17 mouse cellular contexts compared by ENCODE assay signal in genomic region chr6:90772120-90772519, GRCm38 (mm10).
"Had no signal": no experiment of that assay in that cellular context is flagged by ENCODE, and none has a peak within 500 bp of the region (broad histone marks: within the 10 kb centered on the region; RNA-seq: fewer than 3 reads in every experiment).

No protein-coding gene starts in this region.

- ATAC-seq: hindbrain, postnatal 0 days; midbrain, embryonic 15.5 days had no signal

- H3K27ac ChIP-seq: hindbrain, postnatal 0 days; limb, embryonic 12.5 days; limb, embryonic 15.5 days; liver, embryonic 14.5 days; macrophage; midbrain, embryonic 12.5 days; midbrain, embryonic 15.5 days; neural tube, embryonic 12.5 days; neural tube, embryonic 15.5 days had no signal

- H3K36me3 ChIP-seq: limb, embryonic 12.5 days; limb, embryonic 15.5 days; midbrain, embryonic 15.5 days; neural tube, embryonic 12.5 days; neural tube, embryonic 15.5 days had no signal

- H3K4me1 ChIP-seq: limb, embryonic 12.5 days; midbrain, embryonic 12.5 days had no signal

- DNase-seq: kidney, adult 11 months; kidney, postnatal 14 days; kidney, postnatal 4 days; left cerebral cortex, postnatal 4 days; right cerebral cortex, adult 18-20 months; right cerebral cortex, postnatal 14 days; right cerebral cortex, postnatal 4 days; thymus, postnatal 25 days had no signal

- H3K9ac ChIP-seq: limb, embryonic 12.5 days; limb, embryonic 15.5 days; liver, embryonic 14.5 days; midbrain, embryonic 12.5 days; midbrain, embryonic 15.5 days; neural tube, embryonic 12.5 days; neural tube, embryonic 15.5 days had no signal

- H3K4me2 ChIP-seq: limb, embryonic 12.5 days; limb, embryonic 15.5 days; midbrain, embryonic 12.5 days; midbrain, embryonic 15.5 days; neural tube, embryonic 12.5 days; neural tube, embryonic 15.5 days had no signal

- H3K27me3 ChIP-seq: limb, embryonic 12.5 days; limb, embryonic 15.5 days; midbrain, embryonic 12.5 days; midbrain, embryonic 15.5 days; neural tube, embryonic 12.5 days; neural tube, embryonic 15.5 days had no signal

- H3K4me3 ChIP-seq: limb, embryonic 12.5 days; limb, embryonic 15.5 days; midbrain, embryonic 12.5 days; midbrain, embryonic 15.5 days; neural tube, embryonic 12.5 days; neural tube, embryonic 15.5 days had no signal

- H3K9me3 ChIP-seq: limb, embryonic 12.5 days; limb, embryonic 15.5 days; midbrain, embryonic 12.5 days; midbrain, embryonic 15.5 days; neural tube, embryonic 12.5 days; neural tube, embryonic 15.5 days had no signal
